Mouse (Mus musculus): ENCODE data around the gene Ccdc9b.

DNA sequence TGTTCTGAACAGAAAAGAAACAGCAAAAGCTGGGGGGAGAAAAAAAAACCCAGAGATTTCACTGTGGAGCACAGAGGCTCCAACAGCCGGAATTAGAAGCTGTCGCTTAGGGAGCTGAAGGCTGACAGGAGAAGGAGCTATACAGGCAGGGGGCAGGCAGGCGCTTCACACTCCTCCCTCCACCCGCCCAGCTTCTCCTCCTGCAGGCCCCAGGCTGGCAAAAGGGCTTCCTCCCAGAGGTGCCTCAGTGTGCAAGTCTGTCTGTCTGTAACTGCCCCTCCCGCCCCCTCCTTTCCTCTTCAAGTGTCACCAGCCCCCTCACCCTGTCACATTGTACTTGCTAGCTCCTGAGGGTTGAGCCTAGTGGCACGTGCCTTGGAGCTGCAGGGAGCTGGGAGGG is 56.0 kb downstream of the Ccdc9b start:
- no peak for TF ChIP-seq POLR2A (IDR thresholded peaks at IDR 0.05; ENCODE audit: borderline replicate concordance, extremely low read depth, low read depth, low read length)
- no peak for TF ChIP-seq CTCF (IDR thresholded peaks at IDR 0.05; ENCODE audit: insufficient read depth, low read length)
